Mouse (Mus musculus) kidney, adult 2 months (tissue): ENCODE measurements around the gene Epha6. TPM values are rescaled to one million over a fixed set of nuclear protein-coding genes. Genes with fewer than 3 reads are reported as not detected.

Experiments
- DNase-seq: peaks from one replicate; pipeline ENCODE4 v3.0.0; 2021
- H3K27ac ChIP-seq: fragments of 200-500 bp; 2 replicates; pipeline ENCODE4 v1.5.1; 2012; ENCODE audit warnings: low read depth, low read length, control low read depth, inconsistent platforms; ENCODE audit not compliant: insufficient read depth
- H3K27me3 ChIP-seq: fragments of 200-500 bp; replicated peaks from 2 replicates; pipeline ENCODE4 v1.6.1; 2012; ENCODE audit warnings: mild to moderate bottlenecking, moderate library complexity, low read length, inconsistent platforms; ENCODE audit not compliant: control insufficient read depth, insufficient read depth
- H3K36me3 ChIP-seq: fragments of 200-500 bp; 2 replicates; pipeline ENCODE4 v1.6.1; 2012; ENCODE audit warnings: mild to moderate bottlenecking, moderate library complexity, low read length, inconsistent platforms; ENCODE audit not compliant: control insufficient read depth, insufficient read depth
- H3K4me1 ChIP-seq: fragments of 200-500 bp; 2 replicates; pipeline ENCODE4 v1.6.1; 2011; ENCODE audit warnings: low read length; ENCODE audit not compliant: control insufficient read depth, insufficient read depth
- H3K4me3 ChIP-seq: fragments of 200-500 bp; 2 replicates; pipeline ENCODE4 v1.5.1; 2011; ENCODE audit warnings: mild to moderate bottlenecking, low read depth, low read length, control low read depth; ENCODE audit not compliant: insufficient read depth
- CTCF ChIP-seq: fragments of 200-500 bp; conservative IDR thresholded peaks from 2 replicates; pipeline ENCODE4 v1.5.1; 2011; ENCODE audit warnings: low read depth, mild to moderate bottlenecking, control low read depth, low read length, moderate library complexity, mixed read lengths; ENCODE audit not compliant: insufficient read depth, insufficient read length
- POLR2A ChIP-seq: fragments of 200-500 bp; IDR thresholded peaks from one replicate; pipeline ENCODE4 v1.6.1; 2011; ENCODE audit warnings: low read depth, low read length, control low read depth
- WGBS: fragments of 180-500 bp; shearing (Covaris S2); methylation state at CpG from one replicate; pipeline ENCODE4 v1.1.7; 2018; 5-methylcytosine and 5-hydroxymethylcytosine counted together
- polyA plus RNA-seq: library from polyadenylated mRNA; depleted of rRNA; stranded (reverse); fragments of >200 nt; gene quantifications from 2 replicates; pipeline ENCODE4 v1.2.3, GENCODE M21; 2012

Gene Epha6
- polyA plus RNA-seq, 1 experiment, result 0.02 TPM

- Histone ChIP-seq H3K27ac (no peak overlapping the region), H3K36me3 (no peaks in the 10 kb centered on the region), H3K4me3 (no peak overlapping the region), H3K4me1 (no peaks in the 10 kb centered on the region), H3K27me3 (no peaks in the 10 kb centered on the region)
- WGBS, result 69% methylated on average over 1 of the region's 1 CpGs
- no peak for DNase-seq
- TF ChIP-seq CTCF (no peak), POLR2A (no peak)
Observed at GRCm38 (mm10) chr16:60434241-60434640, 171.1 kb downstream of the Epha6 start.

GRCm38 (mm10) chr16:60395306-60395705 is 210.0 kb downstream of the Epha6 start:
- Histone ChIP-seq H3K4me3 (no peak overlapping the region), H3K27ac (no peak overlapping the region), H3K4me1 (no peaks in the 10 kb centered on the region), H3K36me3 (no peaks in the 10 kb centered on the region), H3K27me3 (no peaks in the 10 kb centered on the region)
- TF ChIP-seq CTCF (no peak), POLR2A (no peak)
- WGBS, result 38% methylated on average over 3 of the region's 3 CpGs
- DNase-seq, result no peak

GRCm38 (mm10) chr16:60392961-60393360 is 212.4 kb downstream of the Epha6 start:
- Histone ChIP-seq H3K36me3 (no peaks in the 10 kb centered on the region), H3K4me1 (no peaks in the 10 kb centered on the region), H3K4me3 (no peak overlapping the region), H3K27me3 (no peaks in the 10 kb centered on the region), H3K27ac (no peak overlapping the region)
- DNase-seq, result no peak
- TF ChIP-seq CTCF, result no peak
- TF ChIP-seq POLR2A, result no peak

- Histone ChIP-seq H3K4me1 (no peaks in the 10 kb centered on the region), H3K27me3 (no peaks in the 10 kb centered on the region), H3K36me3 (no peaks in the 10 kb centered on the region), H3K4me3 (no peak overlapping the region), H3K27ac (no peak overlapping the region)
- no peak for DNase-seq
- TF ChIP-seq POLR2A, result no peak
- no peak for TF ChIP-seq CTCF
Observed at GRCm38 (mm10) chr16:60375147-60375546, 230.2 kb downstream of the Epha6 start.

GRCm38 (mm10) chr16:60283963-60284362 is 321.4 kb downstream of the Epha6 start:
- Histone ChIP-seq H3K36me3 (no peaks in the 10 kb centered on the region), H3K27ac (no peak overlapping the region), H3K4me3 (no peak overlapping the region), H3K4me1 (no peaks in the 10 kb centered on the region), H3K27me3 (no peaks in the 10 kb centered on the region)
- TF ChIP-seq POLR2A (no peak), CTCF (no peak)
- WGBS, result 68% methylated on average over 1 of the region's 1 CpGs
- DNase-seq, result no peak

GRCm38 (mm10) chr16:60274109-60274508 is 331.2 kb downstream of the Epha6 start:
- no peak for TF ChIP-seq POLR2A
- no peak for TF ChIP-seq CTCF
- 84% methylated on average over 2 of the region's 2 CpGs for WGBS
- H3K27ac ChIP-seq, result no peak overlapping the region
- H3K27me3 ChIP-seq, result no peaks in the 10 kb centered on the region
- DNase-seq, result no peak
- no peaks in the 10 kb centered on the region for H3K36me3 ChIP-seq
- no peaks in the 10 kb centered on the region for H3K4me1 ChIP-seq
- H3K4me3 ChIP-seq, result no peak overlapping the region

GRCm38 (mm10) chr16:60266367-60267351 is 338.7 kb downstream of the Epha6 start:
- Histone ChIP-seq H3K27me3 (no peaks in the 10 kb centered on the region), H3K36me3 (no peaks in the 10 kb centered on the region), H3K4me3 (no peak overlapping the region), H3K4me1 (no peaks in the 10 kb centered on the region), H3K27ac (no peak overlapping the region)
- DNase-seq, result no peak
- TF ChIP-seq POLR2A (no peak), CTCF (no peak)
- WGBS, result 87% methylated on average over 9 of the region's 9 CpGs
